Mouse (Mus musculus): ENCODE results near the gene Sys1. TPM values are rescaled to one million over a fixed set of nuclear protein-coding genes. Genes with fewer than 3 reads are reported as not detected.
A peak's percentile ranks its signal among the peaks of the same experiment; 100 is the strongest.

Sys1 gene
- total and polyA plus RNA-seq, 2 experiments from 2014 or later: 39.1 to 71.8 TPM

DNA sequence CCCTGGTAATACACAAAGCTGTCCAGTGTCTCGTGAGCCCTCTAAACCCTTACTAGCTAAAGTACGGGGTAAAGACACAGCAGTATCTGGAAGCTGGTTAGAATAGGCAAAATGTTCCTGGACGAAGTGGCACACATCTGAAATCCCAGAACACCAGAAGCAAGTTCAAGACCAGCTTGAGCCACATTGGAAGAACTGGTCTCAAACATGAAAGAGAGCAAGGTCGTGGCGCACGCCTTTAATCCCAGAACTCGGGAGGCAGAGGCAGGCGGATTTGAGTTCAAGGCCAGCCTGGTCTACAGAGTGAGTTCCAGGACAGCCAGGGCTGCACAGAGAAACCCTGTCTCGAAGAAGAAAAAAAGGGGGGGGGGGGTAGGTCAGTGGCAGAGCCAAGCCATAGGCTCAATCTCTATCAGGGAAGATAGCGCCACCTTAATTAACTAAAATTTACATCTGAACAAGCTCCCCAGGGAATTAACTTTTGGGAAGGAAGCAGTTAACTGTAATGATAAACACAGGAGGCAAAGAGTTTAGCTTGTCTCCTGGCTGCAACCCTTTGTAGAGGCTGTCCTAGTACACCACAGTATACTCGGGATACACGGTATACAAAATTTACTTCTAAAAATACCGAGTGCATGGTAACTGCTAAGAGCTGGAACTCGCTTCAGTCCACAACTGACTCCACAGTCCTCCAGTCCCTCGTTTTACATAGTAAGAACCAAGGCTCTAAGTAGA is 26.7 kb upstream of the Sys1 start:
- H3K4me2 ChIP-seq (ENCODE audit: low read depth, low read length): no peak overlapping the region
- TF ChIP-seq EP300 (IDR thresholded peaks at IDR 0.05; ENCODE audit: low read depth): no peak
- TF ChIP-seq CTCF (IDR thresholded peaks at IDR 0.05; ENCODE audit: low read depth): no peak
- peaks cover 10% of the 10 kb centered on the region; the same call in 1 of the 2 replicates for H3K27me3 ChIP-seq (ENCODE audit: control insufficient read depth, insufficient read depth, low read length)
- no peak overlapping the region for H3K9ac ChIP-seq (replicated peaks; ENCODE audit: low read depth, low read length)
- H3K4me1 ChIP-seq (ENCODE audit: control insufficient read depth, insufficient read depth): peaks cover 11% of the 10 kb centered on the region
- no peaks in the 10 kb centered on the region for H3K9me3 ChIP-seq (replicated peaks; ENCODE audit: control insufficient read depth, low read length)
- no peak for ATAC-seq (ENCODE audit: insufficient read depth, low read depth)
- DNase-seq (ENCODE audit: low spot score): no peak
- H3K4me3 ChIP-seq (ENCODE audit: low read depth, low read length): no peak overlapping the region
- no peak overlapping the region for H3K27ac ChIP-seq (ENCODE audit: low read depth)
- peaks cover 26% of the 10 kb centered on the region for H3K36me3 ChIP-seq (replicated peaks; ENCODE audit: control insufficient read depth, insufficient read depth, low read length)
- 62% methylated on average over 15 of the region's 15 CpGs for WGBS

DNA sequence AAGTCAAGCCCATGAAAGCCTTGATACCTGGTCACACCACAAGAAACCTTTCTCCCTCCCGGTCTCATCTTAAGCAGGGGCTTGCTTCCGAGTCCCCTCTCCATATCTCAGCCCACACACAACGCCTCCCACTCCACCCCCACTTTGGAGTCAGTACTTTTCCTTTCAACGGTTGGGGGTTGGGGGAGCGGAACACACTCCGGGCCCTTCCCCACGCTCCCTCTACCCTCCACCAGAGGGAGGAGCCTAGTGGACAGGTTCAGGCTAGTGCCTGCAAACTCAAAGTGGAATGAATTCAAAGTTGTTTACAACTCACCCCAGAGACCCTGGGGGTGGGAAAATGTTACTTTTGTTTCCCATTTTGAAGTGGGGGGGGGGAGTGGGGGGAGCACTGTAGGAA is 26.1 kb upstream of the Sys1 start:
- TF ChIP-seq EP300 (IDR thresholded peaks at IDR 0.05; ENCODE audit: low read depth) (no peak), CTCF (IDR thresholded peaks at IDR 0.05; ENCODE audit: low read depth) (no peak)
- Histone ChIP-seq H3K27me3 (ENCODE audit: control insufficient read depth, insufficient read depth, low read length) (peaks cover 10% of the 10 kb centered on the region; the same call in 1 of the 2 replicates), H3K4me2 (ENCODE audit: low read depth, low read length) (no peak overlapping the region), H3K4me3 (ENCODE audit: low read depth, low read length) (no peak overlapping the region), H3K27ac (ENCODE audit: low read depth) (no peak overlapping the region), H3K9ac (replicated peaks; ENCODE audit: low read depth, low read length) (no peak overlapping the region), H3K9me3 (replicated peaks; ENCODE audit: control insufficient read depth, low read length) (no peaks in the 10 kb centered on the region), H3K4me1 (ENCODE audit: control insufficient read depth, insufficient read depth) (peaks cover 17% of the 10 kb centered on the region), H3K36me3 (replicated peaks; ENCODE audit: control insufficient read depth, insufficient read depth, low read length) (peaks cover 26% of the 10 kb centered on the region)
- ATAC-seq (ENCODE audit: insufficient read depth, low read depth): no peak
- WGBS: 28% methylated on average over 7 of the region's 7 CpGs
- DNase-seq (ENCODE audit: low spot score): no peak

DNA sequence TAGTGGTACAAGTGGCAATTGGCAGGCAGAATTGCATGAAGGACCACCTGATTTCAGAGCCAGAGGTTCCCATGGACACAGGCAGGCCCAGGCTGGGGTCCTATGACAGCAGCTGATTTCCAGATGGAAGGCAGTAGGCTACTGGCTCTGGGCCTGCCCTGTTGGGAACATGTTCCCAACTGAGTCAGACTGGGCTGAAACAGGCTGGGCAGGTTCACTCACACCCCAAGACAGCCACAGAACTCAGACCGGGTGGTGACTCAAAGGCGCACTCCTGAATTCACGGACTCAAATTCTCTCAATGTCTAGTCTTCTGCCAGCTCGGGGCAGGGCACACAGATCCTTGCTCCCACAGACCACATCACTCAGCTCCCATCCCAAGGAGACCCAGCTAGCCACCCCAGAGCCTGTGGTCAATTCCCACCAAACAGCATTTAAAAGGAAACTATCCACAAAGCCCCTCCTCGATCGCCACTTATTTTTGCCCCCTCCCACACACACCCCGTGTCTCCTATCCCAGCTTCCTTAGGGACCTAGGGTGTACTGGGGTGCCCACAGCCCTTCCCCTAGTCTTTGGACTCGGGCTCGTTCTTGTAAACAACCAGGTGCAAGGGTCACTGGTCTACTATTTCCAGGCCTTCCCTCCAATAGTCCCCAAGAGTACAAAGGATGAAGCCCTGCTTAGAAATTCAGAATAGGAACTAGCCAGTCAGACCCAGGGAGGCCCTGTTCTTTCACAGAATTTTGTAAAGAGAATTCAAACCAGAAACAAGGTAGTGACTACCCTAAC is 24.9 kb upstream of the Sys1 start:
- WGBS: 75% methylated on average over 9 of the region's 9 CpGs
- Histone ChIP-seq H3K9me3 (replicated peaks; ENCODE audit: control insufficient read depth, low read length) (no peaks in the 10 kb centered on the region), H3K4me3 (ENCODE audit: low read depth, low read length) (no peak overlapping the region), H3K27me3 (ENCODE audit: control insufficient read depth, insufficient read depth, low read length) (peaks cover 10% of the 10 kb centered on the region; the same call in 1 of the 2 replicates), H3K4me1 (ENCODE audit: control insufficient read depth, insufficient read depth) (peaks cover 26% of the 10 kb centered on the region), H3K9ac (replicated peaks; ENCODE audit: low read depth, low read length) (no peak overlapping the region), H3K4me2 (ENCODE audit: low read depth, low read length) (no peak overlapping the region), H3K36me3 (replicated peaks; ENCODE audit: control insufficient read depth, insufficient read depth, low read length) (peaks cover 26% of the 10 kb centered on the region), H3K27ac (ENCODE audit: low read depth) (no peak overlapping the region)
- ATAC-seq (ENCODE audit: insufficient read depth, low read depth) (no peak), DNase-seq (ENCODE audit: low spot score) (no peak)
- TF ChIP-seq CTCF (IDR thresholded peaks at IDR 0.05; ENCODE audit: low read depth): no peak

- Histone ChIP-seq H3K9ac (replicated peaks; ENCODE audit: low read depth, low read length) (no peak overlapping the region; the same call in 1 of the 2 replicates), H3K36me3 (replicated peaks; ENCODE audit: control insufficient read depth, insufficient read depth, low read length) (peaks cover 18% of the 10 kb centered on the region), H3K27me3 (ENCODE audit: control insufficient read depth, insufficient read depth, low read length) (peaks cover 10% of the 10 kb centered on the region; the same call in 1 of the 2 replicates), H3K4me2 (ENCODE audit: low read depth, low read length) (peak overlapping the region; percentile 14; the same call in 1 of the 2 replicates), H3K4me3 (ENCODE audit: low read depth, low read length) (no peak overlapping the region), H3K9me3 (replicated peaks; ENCODE audit: control insufficient read depth, low read length) (no peaks in the 10 kb centered on the region), H3K27ac (ENCODE audit: low read depth) (peak overlapping the region; percentile 47), H3K4me1 (ENCODE audit: control insufficient read depth, insufficient read depth) (peaks cover 29% of the 10 kb centered on the region)
- TF ChIP-seq CTCF (IDR thresholded peaks at IDR 0.05; ENCODE audit: low read depth): no peak
- TF ChIP-seq EP300 (IDR thresholded peaks at IDR 0.05; ENCODE audit: low read depth): no peak
- ATAC-seq (ENCODE audit: insufficient read depth, low read depth): peak; percentile 59; the same call in 1 of the 2 replicates
- peak; percentile 52 for DNase-seq (ENCODE audit: low spot score)
- 22% methylated on average over 22 of the region's 22 CpGs for WGBS
Measured at GRCm38 (mm10) chr2:164432541-164433191, 24.1 kb upstream of the Sys1 start.

DNA sequence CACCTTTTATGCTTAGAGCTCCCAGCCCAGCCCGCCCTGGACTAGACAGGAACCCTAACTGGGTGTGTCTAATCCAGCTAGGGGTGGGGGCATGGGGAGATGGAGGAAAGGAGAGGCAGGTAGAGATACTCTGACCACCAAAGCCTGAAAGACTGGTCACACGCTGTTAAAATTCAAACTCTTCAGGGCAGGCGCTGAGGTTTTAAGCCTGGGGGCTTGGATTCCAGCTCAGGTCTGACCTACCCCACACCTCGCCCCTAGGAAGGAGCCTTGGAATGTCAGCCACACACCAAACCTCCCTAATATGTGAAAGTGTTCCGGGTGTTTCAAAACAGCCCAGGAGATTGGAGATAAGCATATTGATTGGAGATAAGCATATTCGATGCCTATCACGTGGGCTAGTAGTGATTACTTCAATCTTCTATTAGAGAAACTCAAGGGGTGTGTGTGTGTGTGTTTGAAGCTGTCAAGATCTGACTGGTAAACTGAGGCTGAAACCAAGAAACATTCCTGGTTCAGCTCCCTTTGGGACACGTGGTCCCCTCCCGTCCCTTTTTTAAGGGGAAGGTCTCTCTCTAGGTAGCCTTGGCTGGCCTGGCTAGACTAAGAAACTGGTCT is 23.4 kb upstream of the Sys1 start:
- Histone ChIP-seq H3K27me3 (ENCODE audit: control insufficient read depth, insufficient read depth, low read length) (peaks cover 10% of the 10 kb centered on the region; the same call in 1 of the 2 replicates), H3K27ac (ENCODE audit: low read depth) (peak overlapping the region; percentile 47; the same call in 1 of the 2 replicates), H3K4me2 (ENCODE audit: low read depth, low read length) (peak overlapping the region; percentile 14; the same call in 1 of the 2 replicates), H3K4me1 (ENCODE audit: control insufficient read depth, insufficient read depth) (peaks cover 31% of the 10 kb centered on the region), H3K9me3 (replicated peaks; ENCODE audit: control insufficient read depth, low read length) (no peaks in the 10 kb centered on the region), H3K36me3 (replicated peaks; ENCODE audit: control insufficient read depth, insufficient read depth, low read length) (peaks cover 11% of the 10 kb centered on the region), H3K9ac (replicated peaks; ENCODE audit: low read depth, low read length) (no peak overlapping the region), H3K4me3 (ENCODE audit: low read depth, low read length) (no peak overlapping the region)
- no peak for DNase-seq (ENCODE audit: low spot score)
- no peak for ATAC-seq (ENCODE audit: insufficient read depth, low read depth)
- no peak for TF ChIP-seq EP300 (IDR thresholded peaks at IDR 0.05; ENCODE audit: low read depth)
- TF ChIP-seq CTCF (IDR thresholded peaks at IDR 0.05; ENCODE audit: low read depth): no peak
- 83% methylated on average over 9 of the region's 9 CpGs for WGBS
